Mouse (Mus musculus): ENCODE data around the gene Tmod1.
A peak's percentile ranks its signal among the peaks of the same experiment; 100 is the strongest.

Gene Tmod1

DNA sequence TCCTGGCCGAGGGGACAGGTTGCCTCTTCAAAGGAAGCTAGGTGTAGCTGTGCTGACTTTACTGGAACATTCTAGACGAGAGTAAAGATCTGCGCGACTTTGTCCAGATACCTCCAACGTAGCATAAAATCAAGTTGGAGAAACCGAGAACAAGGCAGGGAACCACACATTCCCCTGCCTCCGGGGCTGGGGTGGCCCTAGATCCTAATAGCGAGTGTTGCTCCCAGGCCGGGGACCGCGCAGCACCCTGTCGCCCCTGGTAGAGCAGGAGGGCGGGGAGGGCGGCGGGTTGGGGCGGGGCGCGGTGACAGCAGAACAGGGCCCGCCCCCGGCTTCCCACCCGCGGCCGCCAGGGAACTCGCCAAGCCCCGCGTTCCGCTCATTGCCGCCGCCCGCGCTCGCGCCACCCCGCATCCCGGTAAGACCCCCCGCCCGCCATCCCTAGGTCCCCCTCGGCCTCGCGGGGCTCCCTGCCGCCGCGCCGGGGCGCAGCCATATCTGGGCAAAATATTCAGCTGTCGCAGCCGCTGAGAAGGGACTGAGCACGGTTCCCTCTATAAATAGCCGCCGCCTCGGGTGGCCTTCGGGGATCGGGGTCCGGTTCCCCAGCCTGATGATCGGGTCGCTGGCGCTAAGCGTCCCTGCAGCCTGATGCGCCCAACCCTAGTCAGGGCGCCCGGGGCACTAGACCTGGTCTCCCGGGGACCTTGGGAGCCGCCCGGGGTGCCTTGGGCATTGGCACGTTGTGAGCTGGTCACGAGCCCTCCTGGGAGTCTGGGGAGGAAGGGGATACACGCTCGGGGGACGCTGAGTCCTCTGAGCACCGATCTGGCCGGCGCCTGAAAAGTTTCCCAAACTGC lies at the start of gene Tmod1:
TSS of gene Tmod1 (plus strand) at position 44 of the 860 bp plus-strand sequence.
- DNase-seq (ENCODE audit: low spot score in 2 of 2), result peak; percentile 14 to 31

DNA sequence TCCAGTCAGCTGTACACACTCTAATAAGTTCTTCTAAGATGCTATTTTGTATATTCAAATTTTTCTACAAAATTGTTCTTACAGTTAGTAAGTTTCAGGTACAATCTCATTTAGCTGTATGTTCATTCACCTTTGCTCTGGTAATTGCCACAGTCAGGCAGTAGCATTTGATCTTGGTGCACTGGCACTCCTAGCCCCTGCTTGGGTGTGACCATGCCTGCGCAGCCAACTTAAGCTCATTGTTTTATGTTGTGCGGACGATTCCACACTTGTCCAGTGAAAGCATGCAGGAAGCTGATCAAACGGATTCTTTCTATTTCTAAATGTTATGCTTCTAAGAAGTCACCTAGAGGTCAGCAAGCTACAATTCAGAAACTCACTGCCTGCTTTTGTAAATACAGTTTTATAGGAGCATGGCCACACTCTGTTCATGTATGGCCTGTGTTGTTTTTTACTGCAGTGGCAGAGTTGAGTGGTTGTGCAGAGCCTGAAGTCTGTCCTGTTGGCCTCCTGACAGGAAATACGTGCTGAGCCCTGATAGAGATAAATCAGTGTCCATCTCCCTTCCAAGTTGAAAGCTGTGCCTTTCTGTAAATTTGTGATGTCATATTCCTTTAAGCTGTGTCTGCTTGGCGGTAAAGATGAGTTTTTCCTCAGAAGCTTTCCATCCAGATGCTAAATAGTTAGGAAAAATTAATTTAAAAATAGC lies 48.2 kb upstream of the Tmod1 start:
- no peak for DNase-seq (ENCODE audit: low spot score in 2 of 2)

DNA sequence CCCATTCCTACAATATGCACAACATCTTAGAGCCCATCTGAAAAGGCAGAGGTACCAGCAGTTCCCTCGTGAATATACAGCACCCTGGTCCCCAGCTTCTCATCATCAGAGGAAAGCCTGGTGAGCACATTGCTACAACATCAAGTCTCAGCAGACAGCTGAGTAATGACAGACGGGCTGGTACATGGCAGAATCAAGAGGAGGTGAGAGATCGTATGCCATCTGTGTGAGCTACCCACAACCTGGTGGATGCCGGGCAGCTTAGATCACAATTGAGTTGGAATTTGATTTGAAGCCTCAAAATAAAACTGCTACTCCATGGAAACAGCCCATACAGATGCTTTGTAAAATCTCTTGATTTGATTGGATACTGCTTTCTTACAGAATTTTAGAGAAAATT lies 40.2 kb upstream of the Tmod1 start:
- no peak for DNase-seq (ENCODE audit: low spot score in 2 of 2)

DNA sequence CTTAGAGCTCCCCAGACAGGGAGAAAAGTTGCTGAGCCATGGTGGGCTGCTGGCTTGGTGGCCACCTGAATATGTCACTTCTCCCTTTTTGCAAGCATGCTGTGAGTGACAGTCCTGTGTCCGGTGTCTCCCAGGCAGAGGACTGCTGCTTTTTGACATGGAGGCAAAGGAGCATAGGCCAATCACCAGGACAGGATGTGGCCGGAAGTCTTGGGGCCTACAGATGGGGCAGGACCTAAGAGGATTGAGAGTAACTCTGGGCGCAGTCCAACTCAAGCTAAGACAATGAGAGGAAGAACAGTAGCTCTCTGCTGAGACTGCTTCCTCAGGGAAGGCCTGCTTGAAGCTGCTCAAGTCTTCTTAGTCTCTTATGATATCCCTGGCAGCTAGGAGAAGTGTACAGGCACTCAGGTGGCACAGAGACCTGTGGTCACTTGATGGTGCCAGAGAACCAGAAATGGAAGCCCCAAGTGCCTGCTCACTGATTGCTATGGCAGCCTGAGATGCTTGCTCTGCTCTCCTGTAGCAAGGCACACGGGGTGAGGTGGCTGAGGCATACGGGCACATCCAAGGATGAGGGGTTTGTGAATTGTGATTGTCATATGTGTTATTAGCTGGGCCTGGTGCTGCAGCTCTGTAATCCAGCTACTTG lies 30.5 kb upstream of the Tmod1 start:
- no peak for DNase-seq (ENCODE audit: low spot score in 2 of 2)

DNA sequence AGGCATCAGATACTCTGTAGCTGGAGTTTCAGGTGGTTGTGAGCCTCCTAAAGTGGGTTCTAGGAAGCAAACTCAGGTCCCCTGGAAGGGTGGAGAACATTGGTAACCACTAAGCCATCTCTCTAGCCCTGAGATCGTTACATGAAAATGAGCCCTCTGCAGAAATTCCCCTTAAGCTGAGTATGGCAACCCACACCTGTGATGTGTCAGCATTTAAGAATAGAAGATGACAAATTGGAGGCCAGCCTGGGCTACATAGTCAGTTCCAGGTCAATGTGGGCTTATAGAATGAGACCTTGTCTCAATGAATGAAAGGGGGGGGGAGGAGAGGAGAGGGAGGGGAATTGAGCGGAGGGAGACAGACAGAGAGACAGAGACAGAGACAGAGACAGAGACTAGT lies 27.0 kb upstream of the Tmod1 start:
- DNase-seq (ENCODE audit: low spot score in 2 of 2), result no peak

DNA sequence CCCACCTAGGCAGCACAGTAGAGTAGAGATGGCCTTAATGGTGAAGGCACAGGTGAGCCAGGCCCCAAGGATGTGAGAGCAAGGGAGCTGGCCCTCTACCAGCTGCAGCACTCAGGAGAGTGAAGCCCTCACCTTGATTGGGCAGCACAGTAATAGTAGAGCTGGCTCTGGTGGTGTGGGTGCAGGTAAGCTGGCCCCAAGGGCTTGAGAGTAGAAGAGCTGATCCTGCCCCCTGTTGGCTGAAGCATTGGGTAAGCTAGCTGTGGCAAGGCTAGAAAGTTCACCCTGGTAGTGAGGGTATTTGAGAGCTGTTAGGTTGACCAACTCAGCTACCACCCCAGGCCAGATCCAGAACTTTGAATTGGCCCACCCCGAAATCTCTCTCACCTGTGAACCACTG lies 23.1 kb upstream of the Tmod1 start:
- no peak for DNase-seq (ENCODE audit: low spot score in 2 of 2)

DNA sequence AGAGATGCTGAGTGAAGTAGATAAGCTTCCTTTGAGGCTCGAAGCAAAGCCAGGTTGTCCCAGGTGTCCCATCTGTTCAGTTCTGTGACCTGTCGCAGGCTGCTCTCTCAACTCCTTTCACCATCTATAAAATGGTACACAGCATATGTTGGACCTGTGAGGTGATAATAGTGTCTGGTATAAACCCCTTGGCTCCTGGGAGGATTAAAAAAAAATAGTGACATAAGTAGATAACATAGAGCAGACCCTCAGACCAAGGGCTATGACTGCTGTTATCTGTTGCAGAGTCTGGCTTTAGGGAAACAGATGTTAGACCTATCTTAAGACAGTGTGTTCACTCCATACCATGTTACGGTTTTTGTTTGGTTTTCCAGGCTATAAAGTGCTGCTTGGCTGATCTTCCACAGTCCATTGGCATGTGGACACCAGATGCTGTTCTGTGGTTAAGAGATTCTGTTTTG lies 15.7 kb upstream of the Tmod1 start:
- DNase-seq (ENCODE audit: low spot score in 2 of 2), result no peak

DNA sequence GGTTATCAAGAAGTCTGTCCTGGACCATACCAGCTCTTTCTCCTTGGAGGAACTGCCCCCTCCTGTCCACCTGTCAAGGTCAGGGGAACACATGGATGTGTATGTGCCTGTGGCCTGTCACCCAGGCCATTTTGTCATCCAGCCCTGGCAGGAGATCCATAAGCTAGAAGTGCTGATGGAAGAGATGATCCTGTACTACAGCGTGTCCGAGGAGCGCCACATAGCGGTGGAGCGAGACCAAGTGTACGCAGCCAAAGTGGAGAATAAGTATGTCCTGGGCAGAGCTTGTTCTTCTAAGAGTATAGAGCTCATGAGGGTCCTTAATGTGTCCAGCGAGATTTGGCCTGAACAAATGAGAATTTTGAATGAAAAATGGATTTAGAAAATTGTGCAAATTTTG lies 12.8 kb upstream of the Tmod1 start:
- peak in 1 of 2 experiments; percentile 31 for DNase-seq (ENCODE audit: low spot score in 2 of 2)

DNA sequence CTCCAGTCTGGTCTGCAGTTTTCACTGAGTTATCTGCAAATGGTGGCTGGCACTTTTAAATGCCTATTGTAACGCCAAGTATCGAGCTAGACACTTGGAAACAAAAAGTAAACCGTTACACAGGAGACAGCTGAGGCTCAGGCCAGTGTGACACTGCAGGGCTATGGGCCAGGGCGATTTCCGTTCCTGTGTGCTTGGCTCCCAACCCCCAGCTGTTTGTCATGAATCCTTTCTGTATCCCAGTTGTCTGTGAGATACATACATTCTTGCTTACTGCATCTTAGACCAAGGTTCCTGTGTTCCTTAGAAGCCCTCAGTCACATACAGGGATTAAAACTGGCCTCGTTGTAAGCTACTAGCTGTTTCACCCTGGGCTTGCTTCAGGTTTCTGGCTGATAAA lies 10.5 kb upstream of the Tmod1 start:
- DNase-seq (ENCODE audit: low spot score in 2 of 2), result no peak

DNA sequence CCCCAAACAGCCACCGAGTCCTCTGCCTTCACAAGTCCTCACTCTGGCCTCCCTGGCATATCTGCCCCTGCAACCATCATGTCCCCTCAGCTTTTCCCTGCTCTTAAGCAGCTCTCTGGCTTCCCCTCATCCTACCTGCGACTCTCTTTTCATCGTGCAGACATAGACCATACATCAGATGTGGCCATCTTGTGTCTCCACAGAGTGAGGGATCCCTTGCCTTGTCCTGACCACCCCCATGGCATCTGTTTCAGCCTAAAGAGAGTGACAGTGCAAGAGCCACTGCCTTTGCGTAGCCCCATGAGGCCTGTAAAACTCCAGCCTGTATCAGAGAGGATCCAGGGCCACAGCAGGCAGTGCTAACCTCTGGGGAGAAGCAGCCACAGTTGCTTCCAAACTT lies 10.0 kb upstream of the Tmod1 start:
- no peak for DNase-seq (ENCODE audit: low spot score in 2 of 2)

DNA sequence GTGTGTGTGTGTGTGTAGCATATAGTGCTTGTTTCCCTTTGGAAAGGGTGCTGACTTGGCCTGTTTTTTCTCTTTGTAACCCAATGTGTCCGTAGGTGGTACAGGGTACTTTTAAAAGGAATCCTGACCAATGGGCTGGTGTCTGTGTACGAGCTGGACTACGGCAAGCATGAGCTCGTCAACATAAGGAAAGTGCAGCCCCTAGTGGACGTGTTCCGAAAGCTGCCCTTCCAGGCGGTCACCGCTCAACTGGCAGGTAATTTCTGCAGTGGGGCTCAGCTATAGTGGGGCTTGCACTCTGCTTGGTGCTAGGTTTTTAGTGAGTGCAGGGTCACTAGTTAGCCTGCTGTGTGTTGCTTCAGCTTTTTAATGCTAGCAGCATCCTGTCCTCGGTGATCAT lies 9.2 kb upstream of the Tmod1 start:
- peak in 1 of 2 experiments; percentile 22 for DNase-seq (ENCODE audit: low spot score in 2 of 2)

DNA sequence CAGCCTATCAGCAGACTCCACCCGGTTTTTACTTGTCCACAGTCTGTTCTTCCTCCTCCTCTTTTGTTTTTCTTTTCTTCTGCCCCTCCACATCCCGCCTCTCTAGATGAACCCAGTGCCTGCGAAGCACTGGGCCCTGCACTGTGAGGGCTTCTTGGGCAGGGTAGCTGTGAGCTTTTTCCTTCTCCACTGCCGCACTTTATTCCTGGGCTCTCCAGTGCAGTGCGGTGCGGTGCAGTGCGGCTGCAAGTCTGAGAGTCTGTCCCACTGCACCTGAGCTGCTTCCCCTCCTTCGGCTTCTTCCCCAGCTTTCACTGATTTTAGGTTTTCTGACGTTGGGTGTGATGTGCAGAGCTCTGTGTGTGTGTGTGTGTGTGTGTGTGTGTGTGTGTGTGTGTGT lies 6.3 kb upstream of the Tmod1 start:
- no peak for DNase-seq (ENCODE audit: low spot score in 2 of 2)

DNA sequence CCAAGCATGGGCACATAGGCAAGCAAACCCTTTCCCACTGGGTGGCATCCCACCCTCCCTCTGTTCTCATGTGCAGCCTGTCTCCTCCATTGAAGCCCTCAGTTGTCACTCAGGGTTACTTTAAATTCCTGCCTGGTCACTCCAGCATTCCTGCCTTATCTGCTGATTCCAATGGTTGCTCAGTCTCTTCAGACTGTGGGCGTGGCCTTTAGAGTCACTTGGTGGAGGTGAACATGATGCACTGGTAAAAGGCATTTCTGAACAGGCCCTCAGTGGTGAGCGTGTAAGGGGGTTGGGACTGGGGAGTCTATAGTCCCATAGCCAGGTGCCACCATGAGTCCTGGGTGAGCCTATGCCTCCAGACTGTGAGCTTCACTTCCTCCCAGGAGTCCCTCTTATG lies 5.5 kb upstream of the Tmod1 start:
- no peak for DNase-seq (ENCODE audit: low spot score in 2 of 2)

DNA sequence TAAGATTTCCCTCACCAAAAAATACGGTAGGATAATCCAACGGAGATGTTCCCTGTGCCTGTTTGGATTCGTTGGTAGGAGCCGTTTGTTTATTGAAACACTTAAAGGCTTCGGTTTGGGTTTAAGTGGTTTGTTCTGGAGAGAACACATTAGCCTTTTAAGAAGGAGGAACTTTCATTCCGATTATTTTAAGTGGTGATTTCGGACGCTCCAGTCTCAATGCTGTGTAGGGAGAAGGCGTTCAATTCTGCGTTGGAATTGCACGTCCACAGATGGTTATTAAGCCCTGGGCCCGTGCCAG lies 194 bp upstream of the Tmod1 start:
- no peak for DNase-seq (ENCODE audit: low spot score in 2 of 2)

DNA sequence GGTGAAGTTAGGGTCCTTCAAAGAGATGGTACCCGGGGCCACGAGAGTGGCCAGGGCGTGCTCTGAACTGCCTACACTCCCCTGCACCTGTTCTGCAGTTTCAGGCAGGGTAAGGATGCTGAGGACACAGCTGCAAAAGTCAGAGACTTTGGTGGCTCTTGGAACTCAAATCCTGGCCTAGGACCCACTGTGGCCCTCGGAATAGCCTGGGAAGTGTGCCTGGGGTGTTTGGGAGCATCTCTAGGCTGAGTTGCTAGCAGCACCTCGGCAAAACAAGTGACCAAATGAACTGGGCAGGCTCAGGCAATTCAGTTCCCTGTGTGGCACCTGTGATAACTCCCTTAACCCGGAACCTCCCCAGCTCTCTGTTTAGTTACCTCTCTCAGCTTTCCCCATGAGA lies 1.2 kb downstream of the Tmod1 start:
- DNase-seq (ENCODE audit: low spot score in 2 of 2), result no peak

DNA sequence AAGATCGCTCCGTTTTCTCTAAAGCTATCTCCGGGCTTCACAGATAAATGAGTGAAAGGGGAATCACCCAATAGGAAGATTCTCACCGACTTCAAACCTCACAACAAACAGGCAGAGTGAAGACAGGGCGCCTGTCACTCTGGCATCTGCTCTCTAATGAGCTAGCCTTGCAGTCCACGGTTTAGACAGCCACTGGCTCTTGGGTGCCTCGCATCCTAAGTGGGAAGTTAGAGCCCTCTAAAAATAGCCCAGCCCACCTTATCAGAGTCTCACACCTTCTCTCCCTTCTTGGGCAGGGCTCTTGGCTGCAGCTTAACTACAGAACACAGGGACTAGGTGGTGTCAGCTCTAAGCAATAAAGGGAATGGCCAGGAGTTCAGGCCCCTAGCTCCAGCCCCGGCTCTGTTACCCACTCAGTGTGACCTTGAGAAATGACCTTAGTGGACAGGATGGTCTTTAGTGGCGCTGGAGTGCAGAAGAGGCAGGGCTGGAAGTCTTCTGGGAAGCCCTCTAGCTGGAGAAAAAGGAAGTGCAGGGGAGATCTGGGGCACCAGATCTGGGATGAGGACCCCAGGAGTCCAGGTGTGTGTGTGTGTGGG lies 2.0 kb downstream of the Tmod1 start:
- DNase-seq (ENCODE audit: low spot score in 2 of 2), result no peak

DNA sequence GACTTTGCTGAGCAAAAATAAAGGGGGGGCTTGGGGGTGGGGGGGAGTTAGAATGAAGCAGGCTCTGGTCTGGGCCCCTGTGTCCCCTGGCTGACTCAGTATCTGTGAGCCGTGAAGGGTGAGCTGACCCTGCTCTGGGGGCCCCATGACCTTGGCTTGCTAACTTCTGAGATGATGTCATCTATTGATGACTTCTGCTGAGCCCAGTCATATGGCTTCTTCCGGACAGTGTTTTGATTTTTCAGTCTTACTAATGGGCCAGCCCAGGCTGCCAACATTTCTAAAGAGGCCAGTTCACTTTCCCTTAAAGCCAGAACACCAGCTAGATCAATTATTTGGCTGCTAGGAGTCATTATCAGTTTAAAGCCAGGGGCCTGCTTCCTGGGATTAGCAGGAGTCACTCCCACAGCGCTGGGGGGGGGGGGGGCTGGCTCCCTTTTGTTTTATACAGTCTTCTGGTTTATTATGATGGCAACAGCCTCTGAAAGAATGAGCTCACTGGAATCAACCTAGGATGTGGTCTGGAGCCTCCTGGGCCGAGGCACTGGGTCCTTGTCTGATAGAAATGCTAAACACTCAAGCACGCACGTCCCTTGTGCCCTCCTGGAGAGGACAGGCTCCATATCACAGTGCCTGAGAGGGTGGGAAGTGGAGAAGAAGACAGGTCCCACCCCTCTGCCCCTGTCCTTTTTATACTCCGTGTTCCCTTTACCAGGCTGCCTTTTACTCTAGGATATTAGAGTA lies 3.2 kb downstream of the Tmod1 start:
- no peak for DNase-seq (ENCODE audit: low spot score in 2 of 2)

DNA sequence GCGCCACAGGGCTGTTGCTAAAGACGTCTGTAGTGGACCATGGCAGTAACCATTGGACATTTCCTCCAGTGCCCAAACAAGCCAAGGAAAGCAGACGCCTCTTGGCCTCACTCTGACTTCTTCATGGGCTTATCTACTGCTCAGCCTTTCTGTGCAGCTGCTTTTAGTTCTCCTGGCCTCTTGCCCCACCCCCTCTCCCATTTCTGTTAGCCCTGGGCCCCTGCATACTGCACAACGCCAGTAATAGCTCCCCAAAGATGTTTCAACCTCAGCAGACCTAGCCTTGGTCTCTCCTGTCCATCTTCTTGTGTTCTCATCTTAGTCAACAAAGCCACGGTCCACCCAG lies 3.7 kb downstream of the Tmod1 start:
- no peak for DNase-seq (ENCODE audit: low spot score in 2 of 2)

DNA sequence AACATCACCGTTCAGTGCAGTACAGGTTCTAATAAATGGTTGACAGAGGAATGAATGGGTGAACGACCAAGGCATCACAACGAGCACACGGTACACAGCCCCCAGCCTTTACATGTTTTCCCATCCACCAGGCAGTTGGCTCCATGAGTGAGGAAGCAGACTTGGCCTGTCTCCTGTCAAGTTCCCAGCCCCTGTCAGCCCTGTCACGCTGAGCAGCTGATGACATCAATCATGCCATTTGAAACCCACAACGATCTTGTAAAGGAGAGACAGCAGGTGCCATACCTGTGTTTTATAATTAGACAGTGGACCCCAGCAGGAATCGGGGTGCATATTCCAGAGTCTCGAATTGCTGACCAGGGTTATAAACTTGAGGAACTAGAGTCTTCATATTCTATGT lies 4.6 kb downstream of the Tmod1 start:
- no peak for DNase-seq (ENCODE audit: low spot score in 2 of 2)

DNA sequence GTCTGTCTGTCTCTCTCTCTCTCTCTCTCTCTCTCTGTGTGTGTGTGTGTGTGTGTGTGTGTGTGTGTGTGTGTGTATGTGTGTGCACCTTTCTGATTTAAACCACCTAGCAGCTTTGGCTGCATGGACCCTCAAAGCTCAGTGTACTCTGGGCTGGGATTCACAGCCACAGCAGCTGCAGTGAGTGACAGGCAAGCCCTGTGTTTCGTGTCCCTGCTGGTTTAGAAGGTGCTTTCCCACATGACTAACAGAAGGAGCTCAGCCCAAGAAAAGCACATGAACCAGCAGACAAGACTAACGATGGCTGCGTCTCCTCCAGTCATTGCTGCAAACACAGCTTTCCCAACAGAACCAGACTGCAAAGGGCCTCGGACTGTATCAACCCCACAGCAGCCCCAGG lies 9.2 kb downstream of the Tmod1 start:
- DNase-seq (ENCODE audit: low spot score in 2 of 2), result no peak

DNA sequence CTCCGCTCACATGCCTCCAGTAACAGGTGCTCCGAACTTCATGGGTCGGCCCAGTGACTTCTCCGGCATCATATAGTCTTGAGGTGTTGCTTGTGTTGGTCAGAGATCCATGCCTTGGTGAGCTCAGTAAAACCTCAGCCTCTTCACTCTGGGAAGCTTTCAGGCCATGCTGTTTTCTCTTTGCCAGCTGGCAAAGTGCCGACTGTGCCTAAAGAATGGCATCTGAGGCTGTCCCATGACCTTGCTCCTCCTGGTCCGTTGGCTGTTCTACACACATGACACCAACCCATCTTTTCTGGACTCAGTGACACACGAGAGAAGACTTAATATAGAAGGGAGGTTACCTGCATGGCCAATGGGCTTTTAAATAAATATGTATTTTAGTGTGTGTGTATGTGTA lies 9.7 kb downstream of the Tmod1 start:
- DNase-seq (ENCODE audit: low spot score in 2 of 2), result no peak
